Mouse (Mus musculus) right cerebral cortex, postnatal 36 days (tissue): ENCODE measurements around the gene Ttll3.
A peak's percentile ranks its signal among the peaks of the same experiment; 100 is the strongest.

Source experiments
- DNase-seq, 2 experiments: peaks; one replicate each; pipeline ENCODE4 v3.0.0; 2022; ENCODE audit warnings: low spot score in 2 of 2, mixed read lengths in 1 of 2

Ttll3 gene

DNA sequence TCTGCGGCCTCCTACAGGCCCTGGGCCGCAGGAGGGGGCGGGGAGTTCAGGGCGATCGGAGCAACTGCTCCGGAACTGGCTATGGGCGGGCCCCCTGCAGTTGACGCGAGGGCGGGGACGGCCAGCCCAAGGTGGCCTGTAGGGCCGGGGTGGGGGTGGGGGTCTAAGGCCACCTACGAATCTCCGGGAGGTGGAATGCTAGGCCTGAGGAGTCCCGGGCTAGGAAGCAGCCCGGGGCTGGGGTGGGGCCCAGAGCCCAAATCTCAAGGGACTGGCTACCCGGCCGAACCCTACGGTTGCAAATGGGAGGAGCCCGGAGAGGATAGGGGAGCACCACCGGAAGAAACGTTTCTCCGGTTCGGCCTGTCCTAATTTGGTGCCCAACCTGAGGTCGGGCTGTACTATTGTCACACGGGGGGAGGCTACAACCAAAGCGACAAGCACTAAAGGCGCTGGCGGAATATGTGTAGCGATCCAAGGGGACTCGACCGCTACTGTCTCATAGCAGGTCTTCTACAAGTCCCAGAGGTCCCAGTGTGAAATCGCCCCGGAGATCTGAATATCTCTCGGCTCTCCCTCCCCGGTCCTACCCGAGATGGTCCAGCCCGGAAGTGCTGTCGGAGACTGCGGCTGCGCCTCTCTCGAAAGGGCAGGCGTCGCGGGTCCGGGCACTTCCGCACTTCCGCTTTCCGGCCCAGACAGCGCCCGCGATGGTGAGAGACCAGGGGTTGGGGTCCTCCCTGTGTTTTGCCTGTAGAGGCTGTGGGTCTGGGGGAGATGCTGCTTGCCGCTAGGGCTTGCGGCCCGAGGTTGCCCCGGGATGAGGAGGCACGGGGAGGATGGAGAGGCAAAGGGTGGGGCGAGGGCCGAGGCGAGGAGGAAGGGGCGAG is 11.3 kb upstream of the Ttll3 start, which contains the start of the genes Tada3 and Arpc4:
Tada3 (minus strand) TSS at position 388 of the 890 bp plus-strand sequence.
Arpc4 (plus strand) TSS at position 620 of the 890 bp plus-strand sequence.
- DNase-seq = peak; percentile 84 to 86

DNA sequence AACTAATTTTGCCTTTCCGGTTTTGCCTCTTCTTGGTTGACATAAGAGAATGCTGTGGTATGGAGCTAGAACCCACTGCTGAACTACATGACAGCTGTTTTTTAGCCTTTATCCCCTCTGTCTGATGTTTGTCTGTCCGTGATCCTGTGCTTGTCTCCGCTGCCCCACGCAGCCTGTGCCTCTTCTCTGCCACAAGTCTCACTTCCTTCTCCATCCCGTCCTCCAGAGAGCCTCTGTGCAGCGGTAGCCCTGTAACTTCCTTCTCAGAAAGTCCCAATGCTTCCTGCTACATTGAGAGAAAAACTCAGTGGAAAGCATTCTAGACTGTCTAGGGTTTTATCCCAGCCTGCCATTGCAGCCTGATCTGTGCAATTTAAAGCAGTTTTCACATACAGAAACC is 9.8 kb upstream of the Ttll3 start:
- no peak for DNase-seq

DNA sequence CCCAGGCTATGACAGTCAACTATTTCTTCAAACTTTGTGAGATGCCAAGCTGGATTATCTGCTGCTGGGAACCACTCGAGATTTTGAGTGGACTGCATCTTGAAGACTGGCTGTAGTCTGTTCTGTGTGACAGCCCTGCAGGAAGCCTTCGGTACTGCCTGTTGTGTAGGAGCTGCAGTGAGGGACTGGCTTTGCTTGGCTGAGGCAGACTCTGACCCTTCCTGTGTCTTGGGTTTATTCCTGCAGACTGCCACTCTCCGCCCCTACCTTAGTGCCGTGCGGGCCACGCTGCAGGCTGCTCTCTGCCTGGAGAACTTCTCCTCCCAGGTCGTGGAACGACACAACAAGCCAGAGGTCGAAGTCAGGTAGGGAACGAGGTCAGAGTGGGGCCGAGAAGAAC is 8.6 kb upstream of the Ttll3 start:
- no peak for DNase-seq

DNA sequence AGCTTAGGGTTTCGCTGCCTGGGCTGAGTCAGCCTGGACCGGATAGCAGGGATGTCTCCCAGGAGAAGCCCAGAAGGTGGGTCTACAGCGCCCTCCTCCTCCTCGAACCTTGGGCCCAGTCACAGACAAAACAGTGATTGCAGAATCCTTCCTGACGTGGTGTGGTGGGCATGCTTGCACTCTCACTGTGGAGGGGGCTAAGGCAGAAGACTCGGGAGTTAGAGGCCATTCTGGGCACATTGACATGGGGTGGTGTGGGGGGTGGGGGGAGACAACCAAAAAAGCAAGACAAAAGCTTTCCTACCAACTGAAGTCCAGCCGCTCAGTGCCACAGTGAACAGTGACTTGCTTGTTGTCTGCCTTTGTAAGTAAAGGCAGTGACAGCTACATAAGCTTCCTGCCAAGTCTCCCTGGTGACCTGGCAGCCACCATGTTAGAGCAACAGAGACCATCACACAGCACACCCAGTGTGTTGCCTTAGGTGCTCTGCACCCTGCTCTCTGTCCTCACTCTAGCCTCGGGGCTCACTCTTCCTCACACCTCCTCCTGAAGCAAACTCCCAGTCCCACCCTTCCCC is 4.6 kb upstream of the Ttll3 start:
- no peak for DNase-seq

DNA sequence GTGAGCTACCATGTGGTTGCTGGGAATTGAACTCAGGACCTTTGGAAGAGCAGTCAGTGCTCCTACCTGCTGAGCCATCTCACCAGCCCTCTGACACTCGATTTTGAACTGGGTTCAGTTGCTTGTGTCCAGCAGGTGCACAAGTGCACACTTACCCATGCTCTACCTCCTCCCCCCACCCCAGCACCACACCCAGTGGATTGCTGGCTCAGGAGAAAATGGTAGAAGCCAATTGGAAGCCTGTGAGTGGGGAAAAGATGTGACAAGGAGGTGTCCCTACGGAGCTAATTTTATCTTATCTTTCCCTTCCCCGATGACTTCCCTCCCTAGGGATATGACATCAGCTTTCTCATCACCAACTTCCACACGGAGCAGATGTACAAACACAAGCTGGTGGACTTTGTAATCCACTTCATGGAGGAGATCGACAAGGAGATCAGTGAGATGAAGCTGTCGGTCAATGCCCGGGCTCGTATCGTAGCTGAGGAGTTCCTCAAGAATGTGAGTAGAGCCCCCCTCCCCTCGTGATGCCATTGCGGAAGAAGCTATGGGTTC is 3.8 kb upstream of the Ttll3 start:
- DNase-seq = no peak

DNA sequence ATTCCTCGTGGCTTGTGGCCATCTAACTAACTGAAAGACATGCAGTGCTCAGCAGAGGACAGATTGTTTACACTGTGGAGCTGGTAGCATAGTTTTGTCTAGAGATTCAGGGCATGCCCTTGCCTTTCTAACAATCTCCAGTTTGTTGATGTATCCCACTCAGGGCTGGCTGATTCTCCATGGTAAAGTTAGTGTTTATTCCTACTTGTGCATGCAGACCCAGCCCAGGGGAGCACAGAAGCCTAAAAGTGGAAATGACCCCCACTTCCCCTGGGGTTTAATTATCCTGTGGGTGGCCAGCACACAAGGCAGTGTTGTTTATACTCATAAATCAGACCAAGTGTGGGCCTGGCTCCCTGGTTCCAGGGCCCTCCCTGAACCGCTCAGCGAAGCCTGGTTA is 3.0 kb upstream of the Ttll3 start:
- no peak for DNase-seq

DNA sequence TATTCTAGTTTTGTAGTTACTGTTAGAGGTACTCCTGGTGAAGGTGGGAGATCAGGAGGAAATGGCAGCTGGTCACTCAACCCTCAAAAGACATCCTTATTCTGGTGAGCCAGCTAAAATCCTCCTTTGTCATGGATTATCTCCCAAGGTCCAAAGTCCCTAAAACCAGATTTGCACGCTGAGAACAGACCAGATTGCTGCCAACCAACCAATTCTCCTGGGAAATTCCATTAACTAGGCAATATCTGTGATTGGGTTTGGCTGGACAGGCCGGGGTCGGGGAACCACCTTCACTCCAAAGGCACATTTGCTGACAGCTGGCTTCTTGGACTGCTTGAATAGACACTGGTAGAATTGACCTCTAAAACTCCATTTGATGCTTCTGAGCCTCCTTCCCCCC is 1.7 kb downstream of the Ttll3 start:
- no peak for DNase-seq

DNA sequence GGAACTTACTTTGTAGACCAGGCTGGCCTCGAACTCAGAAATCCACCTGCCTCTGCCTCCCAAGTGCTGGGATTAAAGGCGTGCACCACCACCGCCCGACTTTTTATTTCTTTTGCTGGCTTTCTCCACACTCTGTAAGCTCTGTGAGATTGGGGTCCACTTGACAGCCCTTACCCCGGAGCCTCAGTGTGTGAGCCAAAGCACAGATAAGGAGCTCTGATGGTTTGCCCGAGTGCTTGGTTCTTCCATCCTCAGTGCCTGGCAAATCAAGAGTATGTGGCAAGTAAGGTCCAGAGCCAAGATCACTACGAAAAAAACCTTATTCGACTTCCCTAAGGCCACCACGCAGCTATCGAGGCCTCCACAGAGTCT is 2.9 kb downstream of the Ttll3 start:
- no peak for DNase-seq

DNA sequence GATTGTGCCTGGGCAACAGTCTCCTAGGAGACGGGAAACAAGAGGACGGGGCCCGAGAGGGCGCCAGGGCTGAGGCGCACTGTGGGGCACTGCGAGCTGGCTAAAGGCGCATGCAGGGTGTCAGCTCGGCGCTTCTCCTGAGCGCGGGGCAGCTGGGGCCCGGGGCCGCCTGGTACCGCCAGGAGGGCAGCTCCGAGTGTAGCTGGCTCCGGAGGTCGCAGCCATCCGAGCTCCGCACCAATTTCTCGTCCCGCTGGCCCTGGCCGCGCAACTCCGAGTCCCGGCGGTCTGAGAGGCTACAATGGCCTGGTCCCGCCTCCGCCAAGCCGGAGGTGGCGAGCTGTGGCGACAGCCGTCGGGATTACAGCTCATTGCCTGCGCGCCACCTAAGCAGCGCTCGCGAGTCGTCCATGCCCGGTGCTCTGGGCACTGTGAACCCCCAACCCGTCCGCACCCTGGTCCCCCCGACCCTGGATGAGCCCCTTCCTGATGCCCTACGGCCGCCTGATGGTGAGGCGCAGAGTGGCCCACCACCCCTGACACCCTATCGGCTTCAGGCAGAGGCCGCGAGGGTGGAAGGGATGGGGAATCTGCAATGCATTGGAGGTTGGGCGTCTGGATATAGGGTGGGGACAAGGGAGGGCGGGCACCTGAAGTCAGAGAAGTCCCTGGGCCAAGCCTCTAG is 3.5 kb downstream of the Ttll3 start:
- DNase-seq = no peak

DNA sequence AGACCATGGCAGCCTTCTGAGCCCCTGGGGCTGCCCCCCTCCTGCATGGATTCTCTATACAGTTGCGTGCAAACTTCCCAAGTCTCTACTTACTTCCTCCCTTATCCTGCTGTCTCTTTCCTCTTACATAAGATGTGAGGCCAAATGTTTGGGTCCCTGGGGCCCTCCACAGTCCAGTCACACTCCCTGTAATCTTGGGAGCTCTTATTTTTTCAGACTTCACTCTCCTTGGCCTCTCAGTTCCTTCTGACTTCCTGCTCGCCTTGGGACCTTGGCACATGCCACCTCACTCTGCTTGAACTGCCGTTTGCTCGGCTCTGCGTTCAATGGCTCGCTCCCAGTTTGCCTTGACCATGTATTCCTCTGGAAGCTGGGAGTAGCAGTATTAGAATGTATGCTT is 4.9 kb downstream of the Ttll3 start:
- DNase-seq = no peak

DNA sequence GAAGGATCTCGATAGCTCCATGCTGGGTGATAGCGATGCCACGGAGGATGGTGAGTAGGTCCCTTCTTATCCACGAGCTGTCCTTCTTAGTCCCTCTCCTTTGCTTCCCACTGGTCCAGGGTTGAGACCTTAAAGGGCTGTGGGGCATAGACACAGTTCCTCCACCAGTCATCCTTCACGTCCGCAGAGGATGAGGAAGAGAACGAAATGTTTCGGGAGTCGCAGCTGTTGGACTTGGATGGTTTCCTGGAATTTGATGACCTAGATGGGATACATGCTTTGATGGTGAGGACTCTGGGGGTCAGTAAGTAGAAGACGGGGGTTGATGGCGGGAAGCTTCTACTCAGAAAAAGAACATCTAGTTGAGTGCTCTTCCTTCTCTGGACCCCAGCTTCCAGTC is 5.8 kb downstream of the Ttll3 start:
- no peak for DNase-seq

DNA sequence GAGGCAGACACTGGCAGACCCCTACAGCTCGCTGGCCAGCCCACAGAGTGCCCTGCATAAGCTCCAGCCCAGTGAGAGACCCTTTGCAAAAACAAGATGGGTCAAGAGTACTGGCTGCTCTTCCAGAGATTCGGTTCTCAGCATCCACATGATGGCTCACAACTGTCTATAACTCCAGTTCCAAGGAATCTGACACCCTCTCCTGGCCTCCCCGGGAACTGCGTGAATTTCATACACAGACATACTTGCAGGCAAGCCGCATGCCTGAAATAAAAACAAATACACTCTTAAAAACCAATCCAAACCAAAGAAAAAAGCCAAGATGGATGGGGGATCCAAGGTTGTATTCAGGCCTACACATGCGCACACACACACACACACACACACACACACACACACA is 6.4 kb downstream of the Ttll3 start:
- no peak for DNase-seq

DNA sequence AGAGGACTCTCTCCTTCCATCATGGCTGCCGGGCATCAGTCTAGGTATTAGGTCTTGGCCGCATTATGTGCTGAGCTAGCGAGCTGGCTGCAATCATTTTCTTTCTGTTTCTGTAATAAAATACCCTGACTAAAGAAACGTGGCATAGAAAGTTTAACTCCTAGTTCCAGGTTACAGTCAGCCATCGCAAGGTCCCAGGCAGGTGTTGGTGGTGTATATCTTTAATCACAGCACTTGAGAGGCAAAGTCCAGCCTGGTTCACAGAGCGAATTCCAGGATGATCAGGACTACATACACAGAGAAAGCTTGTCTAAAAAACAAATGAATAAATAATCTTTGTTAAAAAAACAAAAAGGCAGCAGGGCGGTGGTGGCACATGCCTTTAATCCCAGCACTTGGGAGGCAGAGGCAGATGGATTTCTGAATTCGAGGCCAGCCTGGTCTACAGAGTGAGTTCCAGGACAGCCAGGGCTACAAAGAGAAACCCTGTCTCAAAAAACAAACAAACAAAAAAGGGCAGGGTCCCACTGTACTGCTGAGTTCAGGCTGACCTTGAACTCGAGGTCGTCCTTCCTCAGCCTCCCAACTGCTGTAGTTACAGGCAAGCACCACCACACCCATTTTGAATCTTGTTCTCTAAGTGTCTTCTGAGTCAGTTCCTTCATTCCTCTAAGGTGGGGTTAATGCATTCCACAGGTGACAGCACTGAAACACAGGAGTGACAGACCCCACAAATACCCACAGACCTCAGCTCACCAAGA is 7.4 kb downstream of the Ttll3 start:
- DNase-seq = no peak

DNA sequence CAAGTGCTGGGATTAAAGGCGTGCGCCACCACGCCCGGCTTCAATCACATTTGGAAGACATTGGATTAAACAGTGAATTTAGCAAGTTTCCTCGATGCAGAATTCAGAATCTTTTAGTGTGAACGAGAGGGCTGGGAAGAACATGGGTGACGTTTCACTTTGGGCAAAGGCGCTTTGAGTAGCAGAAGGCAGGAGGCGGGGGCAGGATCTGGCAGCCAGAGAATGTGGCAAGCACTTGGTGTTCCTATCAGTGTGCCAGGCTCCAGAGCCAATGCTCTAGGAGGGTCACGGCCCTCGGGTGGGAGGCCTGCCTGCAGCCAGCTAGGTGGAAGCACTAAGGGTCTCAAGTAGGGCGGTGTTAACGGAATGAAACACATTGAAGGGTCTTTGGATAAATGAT is 13.0 kb downstream of the Ttll3 start:
- no peak for DNase-seq

DNA sequence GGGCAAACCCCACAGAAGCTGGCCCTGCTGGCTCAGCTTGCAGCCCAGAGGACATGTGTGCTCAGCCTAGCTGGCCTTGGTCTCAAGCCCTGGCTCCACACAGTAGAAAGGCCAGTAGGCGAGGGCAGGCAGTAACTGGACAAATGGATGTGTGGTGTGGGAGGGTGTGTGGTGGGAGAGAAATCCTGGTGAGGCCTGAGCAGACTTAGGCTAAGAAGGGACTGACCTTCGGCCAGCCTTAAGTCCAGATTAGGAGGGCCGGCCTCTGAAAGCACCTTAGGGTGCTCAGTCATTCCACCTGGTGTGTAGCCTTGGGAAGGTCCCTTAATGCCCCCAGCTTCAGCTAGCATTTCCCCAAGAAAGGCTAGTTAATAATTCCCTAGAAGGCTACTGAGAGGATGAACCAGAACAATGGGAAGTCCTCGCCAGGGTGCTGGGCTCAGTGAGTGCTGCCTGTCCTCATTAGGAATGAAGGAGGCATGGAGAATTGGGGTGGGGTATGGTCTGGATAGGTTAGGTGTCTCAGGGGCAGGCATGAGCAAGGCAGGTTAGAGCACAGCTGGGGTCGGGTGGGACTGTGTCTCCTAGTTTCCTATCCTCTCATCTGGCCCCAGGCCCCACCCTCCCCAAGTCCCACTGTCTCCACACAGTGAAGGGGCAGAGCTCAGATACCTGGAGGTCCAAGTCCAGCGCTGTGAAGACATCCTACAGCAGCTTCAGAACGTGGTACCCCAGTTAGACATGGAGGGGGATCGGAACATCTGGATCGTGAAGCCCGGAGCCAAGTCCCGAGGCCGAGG is 15.8 kb downstream of the Ttll3 start:
- no peak for DNase-seq

DNA sequence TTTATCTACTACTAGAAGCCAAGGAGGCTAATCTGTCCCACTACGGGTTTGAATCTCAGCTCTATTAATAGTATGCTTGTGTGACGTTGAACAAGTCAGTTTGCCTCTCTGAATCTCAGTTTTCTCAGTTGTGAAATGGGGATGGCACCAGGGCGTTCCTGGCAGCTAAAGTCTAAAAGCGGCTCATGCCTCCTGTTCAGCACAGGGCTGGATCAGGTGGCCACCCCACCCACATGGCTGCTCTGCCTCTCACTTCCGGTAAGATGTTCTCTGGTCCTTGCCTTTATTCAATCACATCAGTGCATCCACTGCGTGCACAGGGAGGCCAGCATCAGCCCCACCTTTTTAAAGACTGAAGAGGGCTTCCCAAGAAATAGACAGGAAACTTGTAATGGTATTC is 16.4 kb downstream of the Ttll3 start:
- peak; percentile 61 to 82 for DNase-seq

DNA sequence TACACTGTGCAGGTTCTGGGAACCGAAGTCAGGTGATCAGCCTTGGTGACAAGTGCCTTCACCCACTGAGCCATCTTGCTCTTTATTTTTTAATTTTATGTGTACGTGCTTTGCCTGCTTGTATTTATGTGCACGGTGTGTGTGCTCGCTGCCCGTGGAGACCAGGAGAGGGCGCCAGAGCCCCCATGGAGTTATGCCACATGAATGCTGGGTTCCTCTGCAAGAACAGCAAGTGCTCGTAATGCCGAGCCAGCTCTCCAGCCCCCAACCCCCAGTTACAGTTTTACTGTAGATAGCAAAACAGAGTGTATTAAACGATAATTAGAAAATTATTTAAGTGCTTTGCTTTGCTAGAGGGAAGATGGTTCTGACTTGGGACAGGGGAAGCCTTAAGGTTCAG is 17.6 kb downstream of the Ttll3 start:
- DNase-seq = no peak

DNA sequence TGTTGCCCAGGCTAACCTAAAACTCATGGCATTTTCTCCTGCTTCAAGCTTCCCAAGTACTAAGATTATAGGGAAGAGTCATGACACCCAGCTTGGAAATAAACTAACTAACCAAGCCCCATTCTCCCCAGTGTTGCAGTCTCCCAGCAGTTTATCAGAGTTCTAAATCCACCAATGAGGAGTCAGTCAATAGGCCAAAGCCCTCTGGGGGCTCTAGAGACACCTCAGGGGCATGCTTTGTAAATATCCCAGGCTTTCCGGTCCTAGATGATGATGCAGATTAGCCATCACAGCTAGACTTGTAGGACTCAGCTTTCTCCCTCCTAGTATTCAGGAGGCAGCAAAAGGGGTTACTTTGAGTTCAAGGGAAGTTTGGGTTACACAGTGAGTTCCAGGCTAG is 20.9 kb downstream of the Ttll3 start:
- DNase-seq = no peak

DNA sequence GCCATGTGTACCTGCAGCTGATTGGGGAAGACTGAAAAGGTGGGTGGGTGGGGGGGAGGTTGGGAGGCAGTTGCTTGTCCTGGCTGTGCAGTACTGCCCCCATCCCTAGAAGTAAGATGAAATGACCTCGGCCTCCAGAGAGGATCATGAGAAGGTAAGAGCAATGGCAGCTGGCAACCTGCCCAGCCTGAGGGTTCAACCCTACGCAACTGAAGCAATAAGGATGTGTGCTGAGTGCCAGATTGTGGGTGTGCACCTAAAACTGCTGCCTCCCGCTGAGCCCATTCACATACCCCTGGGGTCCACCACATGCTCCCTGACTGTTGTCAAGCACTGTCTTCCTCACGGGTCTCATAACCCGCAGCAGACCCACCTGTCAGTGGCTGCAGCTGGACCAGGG is 27.4 kb downstream of the Ttll3 start:
- DNase-seq = no peak

DNA sequence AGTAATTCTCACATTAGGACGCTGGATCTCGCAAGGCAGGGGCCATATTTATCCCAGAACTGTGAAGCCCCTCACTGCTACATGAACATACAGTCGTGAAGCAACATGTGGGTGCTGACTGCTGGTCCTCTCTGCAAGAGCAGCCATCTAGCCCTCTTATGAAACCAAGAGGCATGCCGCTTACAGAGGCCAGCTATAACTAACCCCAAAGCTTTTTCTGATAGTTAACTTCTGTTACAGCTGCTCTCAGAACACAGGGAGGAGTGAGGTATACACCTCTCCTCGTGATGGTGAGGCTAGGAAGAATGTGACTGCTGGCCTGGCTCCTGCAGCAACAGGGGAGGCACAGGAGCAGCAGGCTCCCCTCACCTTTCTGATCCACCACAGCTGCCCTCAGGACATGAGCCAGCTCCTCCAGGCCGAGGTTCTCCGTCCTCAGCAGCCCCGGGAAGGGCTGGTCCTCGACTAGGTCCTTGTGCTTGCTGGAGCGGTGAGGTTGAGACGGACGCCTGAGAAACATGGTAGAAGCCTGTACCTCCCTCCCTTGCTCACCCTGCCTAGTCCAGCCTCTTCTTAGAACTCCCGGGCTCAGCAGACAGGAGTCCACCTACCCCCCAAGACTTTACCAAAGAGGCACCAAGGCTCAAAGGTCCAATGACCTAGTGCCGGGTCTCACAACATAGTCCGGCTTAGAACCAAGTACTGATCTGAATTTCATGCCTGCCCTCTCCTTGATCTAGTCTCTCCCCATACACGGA is 29.6 kb downstream of the Ttll3 start:
- DNase-seq = no peak
